Mouse (Mus musculus) lung, embryonic 14.5 days (tissue): ENCODE data around the gene Mylpf. TPM values are rescaled to one million over a fixed set of nuclear protein-coding genes. Genes with fewer than 3 reads are reported as not detected.

ENCODE experiments used
- ATAC-seq: fragments of 200-750 bp; cut with Nextera tagmentation; 2 replicates; pipeline ENCODE4 v1.8.0; 2017; ENCODE audit warnings: mild to moderate bottlenecking, moderate TSS enrichment, moderate library complexity; ENCODE audit not compliant: insufficient read depth
- DNase-seq: peaks from one replicate; pipeline ENCODE4 v3.0.0-alpha.2; 2015
- H3K27ac ChIP-seq: fragments of 300-500 bp; sonication (generic); 2 replicates; pipeline ENCODE4 v1.5.1; 2014; ENCODE audit warnings: low read depth, mild to moderate bottlenecking, moderate library complexity
- H3K27me3 ChIP-seq: fragments of 300-500 bp; sonication (generic); 2 replicates; pipeline ENCODE4 v1.6.1; 2014; ENCODE audit warnings: low read length, control low read depth; ENCODE audit not compliant: insufficient read depth
- H3K36me3 ChIP-seq: fragments of 300-500 bp; sonication (generic); 2 replicates; pipeline ENCODE4 v1.6.1; 2014; ENCODE audit warnings: control low read depth; ENCODE audit not compliant: insufficient read depth
- H3K4me1 ChIP-seq: fragments of 300-500 bp; sonication (generic); 2 replicates; pipeline ENCODE4 v1.6.1; 2014; ENCODE audit warnings: antibody characterized with exemption, control low read depth; ENCODE audit not compliant: insufficient read depth
- H3K4me2 ChIP-seq: fragments of 300-500 bp; sonication (generic); 2 replicates; pipeline ENCODE4 v1.6.1; 2014; ENCODE audit warnings: mild to moderate bottlenecking
- H3K4me3 ChIP-seq: fragments of 300-500 bp; sonication (generic); 2 replicates; pipeline ENCODE4 v1.5.1; 2014; ENCODE audit warnings: low read depth, low read length
- H3K9ac ChIP-seq: fragments of 300-500 bp; sonication (generic); 2 replicates; pipeline ENCODE4 v1.6.1; 2014
- H3K9me3 ChIP-seq: fragments of 300-500 bp; sonication (generic); 2 replicates; pipeline ENCODE4 v1.6.1; 2016; ENCODE audit warnings: low read depth, low read length, control low read depth
- CTCF ChIP-seq: IDR thresholded peaks from 2 replicates; pipeline ENCODE4 v1.5.1; 2016; ENCODE audit warnings: antibody characterized with exemption, low read depth
- WGBS: fragments of 180-500 bp; shearing (Covaris S2); extraction: QIAGEN DNeasy Blood & Tissue Kit; methylation state at CpG from one replicate; pipeline ENCODE4 v1.1.7; 2014; 5-methylcytosine and 5-hydroxymethylcytosine counted together
- polyA plus RNA-seq: library from polyadenylated mRNA; unstranded; fragments of >200 nt; fragmentation: Nextera tagmentation; extraction: Ambion mirVana; gene quantifications from 2 replicates; pipeline ENCODE4 v1.2.1, GENCODE M21; 2014

The Mylpf gene
- polyA plus RNA-seq, 1 experiment from 2014 or later, result 12.2 TPM

- H3K9me3 ChIP-seq, result no peaks in the 10 kb centered on the region
- H3K4me2 ChIP-seq, result no peak overlapping the region
- 34% methylated on average over 7 of the region's 7 CpGs for WGBS
- H3K4me1 ChIP-seq, result no peaks in the 10 kb centered on the region; the same call in 1 of the 2 replicates
- no peak overlapping the region for H3K4me3 ChIP-seq
- ATAC-seq (no peak), DNase-seq (peak; percentile 55)
- H3K27me3 ChIP-seq, result peaks cover 4% of the 10 kb centered on the region; the same call in 1 of the 2 replicates
- TF ChIP-seq CTCF, result peak; percentile 63
- H3K9ac ChIP-seq, result no peak overlapping the region
- H3K36me3 ChIP-seq, result no peaks in the 10 kb centered on the region
- H3K27ac ChIP-seq, result no peak overlapping the region
Measured at GRCm38 (mm10) chr7:127213485-127213884, 4.8 kb downstream of the Mylpf start.

- Histone ChIP-seq H3K4me2 (no peak overlapping the region), H3K4me3 (no peak overlapping the region), H3K9ac (no peak overlapping the region), H3K9me3 (no peaks in the 10 kb centered on the region), H3K27ac (no peak overlapping the region), H3K27me3 (peaks cover 4% of the 10 kb centered on the region; the same call in 1 of the 2 replicates), H3K36me3 (no peaks in the 10 kb centered on the region), H3K4me1 (no peaks in the 10 kb centered on the region; the same call in 1 of the 2 replicates)
- ATAC-seq (no peak), DNase-seq (no peak)
- WGBS, result 53% methylated on average over 12 of the region's 12 CpGs
- TF ChIP-seq CTCF, result no peak
Measured at GRCm38 (mm10) chr7:127213930-127214329, 5.2 kb downstream of the Mylpf start.

- WGBS, result 31% methylated on average over 21 of the region's 21 CpGs
- no peak for TF ChIP-seq CTCF
- no peaks in the 10 kb centered on the region for H3K36me3 ChIP-seq
- H3K9me3 ChIP-seq, result no peaks in the 10 kb centered on the region
- H3K4me2 ChIP-seq, result peak overlapping the region; percentile 62
- DNase-seq (peak; percentile 25), ATAC-seq (no peak)
- no peaks in the 10 kb centered on the region; the same call in 1 of the 2 replicates for H3K4me1 ChIP-seq
- peak overlapping the region; percentile 33; the same call in 1 of the 2 replicates for H3K4me3 ChIP-seq
- peaks cover 4% of the 10 kb centered on the region; the same call in 1 of the 2 replicates for H3K27me3 ChIP-seq
- no peak overlapping the region for H3K27ac ChIP-seq
- H3K9ac ChIP-seq, result peak overlapping the region; percentile 47; the same call in 1 of the 2 replicates
Measured at GRCm38 (mm10) chr7:127214521-127214920, 5.8 kb downstream of the Mylpf start.

- peak overlapping the region; percentile 33 for H3K4me3 ChIP-seq
- DNase-seq, result peak; percentile 89
- H3K27me3 ChIP-seq, result peaks cover 4% of the 10 kb centered on the region; the same call in 1 of the 2 replicates
- peak overlapping the region; percentile 62 for H3K4me2 ChIP-seq
- H3K36me3 ChIP-seq, result no peaks in the 10 kb centered on the region
- no peak overlapping the region for H3K27ac ChIP-seq
- no peaks in the 10 kb centered on the region for H3K9me3 ChIP-seq
- peak; percentile 89 for TF ChIP-seq CTCF
- 24% methylated on average over 33 of the region's 33 CpGs for WGBS
- H3K9ac ChIP-seq, result peak overlapping the region; percentile 47
- no peaks in the 10 kb centered on the region for H3K4me1 ChIP-seq
- peak; percentile 47; the same call in 1 of the 2 replicates for ATAC-seq
Measured at GRCm38 (mm10) chr7:127214981-127215871, 6.5 kb downstream of the Mylpf start.

- Histone ChIP-seq H3K27me3 (peaks cover 4% of the 10 kb centered on the region; the same call in 1 of the 2 replicates), H3K4me2 (no peak overlapping the region), H3K27ac (no peak overlapping the region), H3K9ac (no peak overlapping the region), H3K36me3 (no peaks in the 10 kb centered on the region), H3K4me1 (no peaks in the 10 kb centered on the region), H3K9me3 (no peaks in the 10 kb centered on the region), H3K4me3 (no peak overlapping the region)
- 81% methylated on average over 5 of the region's 5 CpGs for WGBS
- ATAC-seq, result no peak
- DNase-seq, result no peak
- no peak for TF ChIP-seq CTCF
Measured at GRCm38 (mm10) chr7:127216307-127216706, 7.6 kb downstream of the Mylpf start.

- no peak overlapping the region; the same call in 1 of the 2 replicates for H3K9ac ChIP-seq
Measured at GRCm38 (mm10) chr7:127217475-127217874, 8.8 kb downstream of the Mylpf start.

GRCm38 (mm10) chr7:127217901-127218642 lies 9.4 kb downstream of the Mylpf start:
- no peak overlapping the region for H3K4me3 ChIP-seq
- H3K9me3 ChIP-seq, result 0 out of 2 replicates have a peak, but pooled peaks cover 3% of the 10 kb centered on the region
- no peak for ATAC-seq
- no peak overlapping the region for H3K9ac ChIP-seq
- no peak for DNase-seq
- no peaks in the 10 kb centered on the region for H3K36me3 ChIP-seq
- TF ChIP-seq CTCF, result no peak
- no peaks in the 10 kb centered on the region for H3K4me1 ChIP-seq
- H3K27ac ChIP-seq, result no peak overlapping the region
- H3K4me2 ChIP-seq, result no peak overlapping the region
- 70% methylated on average over 10 of the region's 10 CpGs for WGBS
- peaks cover 4% of the 10 kb centered on the region; the same call in 1 of the 2 replicates for H3K27me3 ChIP-seq

More at GRCm38 (mm10) chr7:127217475-127217874, 8.8 kb downstream of the Mylpf start:
- 87% methylated on average over 6 of the region's 6 CpGs for WGBS
- H3K9me3 ChIP-seq, result 0 out of 2 replicates have a peak, but pooled peaks cover 3% of the 10 kb centered on the region
- H3K4me2 ChIP-seq, result no peak overlapping the region
- H3K27me3 ChIP-seq, result peaks cover 4% of the 10 kb centered on the region; the same call in 1 of the 2 replicates
- H3K36me3 ChIP-seq, result no peaks in the 10 kb centered on the region
- no peaks in the 10 kb centered on the region for H3K4me1 ChIP-seq
- DNase-seq (no peak), ATAC-seq (no peak)
- no peak for TF ChIP-seq CTCF
- H3K4me3 ChIP-seq, result no peak overlapping the region
- H3K27ac ChIP-seq, result no peak overlapping the region
